Mouse (Mus musculus): ENCODE measurements around the gene Eef1akmt2.

The Eef1akmt2 gene

DNA sequence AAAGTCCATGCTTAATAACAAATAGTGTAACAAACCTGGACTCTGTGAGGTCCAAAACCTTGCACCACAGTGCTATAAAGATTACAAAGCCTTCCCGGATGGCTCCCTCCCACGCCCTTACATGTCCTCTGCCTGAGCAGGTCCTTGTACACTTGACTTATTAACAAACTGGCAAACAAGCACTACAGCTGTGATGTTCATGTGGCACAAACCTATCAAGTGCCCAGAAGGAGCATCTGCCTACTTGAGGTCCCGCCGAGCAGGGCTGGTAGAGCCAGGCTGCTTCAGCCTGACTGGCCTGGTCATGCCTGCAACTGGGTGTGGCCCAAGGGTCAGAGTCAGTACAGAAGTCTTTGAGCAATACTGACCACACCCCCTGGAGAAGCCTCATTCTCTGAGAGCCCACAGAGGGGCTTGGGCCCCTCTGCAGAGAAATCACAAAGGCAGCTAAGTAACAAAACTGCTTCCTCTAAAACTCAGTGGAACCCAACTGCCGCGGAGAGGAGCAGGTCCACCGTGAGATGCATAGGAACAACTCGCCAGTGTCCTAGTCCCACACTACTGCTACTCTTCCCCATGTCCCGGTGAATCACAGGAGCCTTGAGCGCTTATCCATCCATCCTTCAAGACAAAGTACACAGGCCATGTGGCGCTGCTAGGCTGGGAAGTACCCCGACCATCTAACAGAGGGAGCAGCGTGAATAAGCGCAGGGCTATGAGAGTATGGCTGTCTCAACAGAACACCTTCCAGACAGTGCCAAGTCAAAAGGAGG lies 61.8 kb downstream of the Eef1akmt2 start:
- no peak for DNase-seq (ENCODE audit: low spot score in 2 of 2)

DNA sequence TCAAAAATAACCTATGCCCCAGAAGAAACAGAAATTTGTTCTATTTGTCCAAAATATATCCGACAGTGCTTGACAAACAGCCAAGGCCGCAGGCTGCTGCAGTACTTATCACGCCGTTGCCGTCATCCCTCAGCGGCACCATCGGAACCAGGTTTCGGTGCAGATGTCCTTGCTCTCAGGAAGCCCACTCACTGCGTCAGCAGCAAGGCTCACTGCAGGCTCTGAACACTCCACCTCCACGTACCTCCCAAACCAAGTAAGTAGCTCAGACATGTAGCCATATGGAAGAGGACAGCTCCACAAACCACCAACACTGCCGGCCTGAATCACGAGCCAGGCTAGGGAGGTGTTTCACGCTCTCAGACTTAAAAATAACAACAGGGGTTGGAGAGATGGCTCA lies 63.6 kb downstream of the Eef1akmt2 start:
- peak; percentile 60 to 75 for DNase-seq (ENCODE audit: low spot score in 2 of 2)

DNA sequence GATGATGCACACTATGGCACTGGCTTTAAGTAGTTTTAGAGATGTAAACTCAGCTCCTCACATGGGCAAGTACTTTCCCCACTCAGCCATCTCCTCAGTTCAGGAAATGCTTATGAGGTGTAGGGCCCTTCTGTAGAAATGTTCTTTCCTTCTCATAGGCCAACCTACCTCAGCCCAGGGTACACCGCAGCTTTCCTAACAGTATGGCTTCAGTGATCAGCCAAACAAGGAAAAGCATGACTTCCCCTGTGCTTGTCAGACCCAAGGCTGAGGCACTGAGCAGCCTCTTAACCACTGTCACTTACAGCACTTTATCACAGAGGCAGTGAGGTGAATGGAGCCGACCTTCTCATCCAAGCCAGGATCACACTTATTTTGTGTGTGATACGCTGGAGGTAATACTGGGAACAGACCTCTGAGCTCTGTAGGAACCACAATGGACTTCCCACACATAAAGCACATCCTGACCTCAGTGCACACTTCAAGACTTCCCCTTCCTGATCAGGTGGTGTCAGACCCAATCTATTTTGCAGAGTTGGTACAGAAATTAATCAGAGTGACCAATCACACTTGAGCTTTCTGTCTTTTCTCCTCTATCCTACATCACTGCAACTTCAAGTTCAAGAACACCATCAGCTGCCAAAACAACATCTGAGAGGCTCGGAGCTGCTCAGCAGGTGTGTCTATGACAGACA lies 64.8 kb downstream of the Eef1akmt2 start:
- DNase-seq (ENCODE audit: low spot score in 2 of 2), result no peak

DNA sequence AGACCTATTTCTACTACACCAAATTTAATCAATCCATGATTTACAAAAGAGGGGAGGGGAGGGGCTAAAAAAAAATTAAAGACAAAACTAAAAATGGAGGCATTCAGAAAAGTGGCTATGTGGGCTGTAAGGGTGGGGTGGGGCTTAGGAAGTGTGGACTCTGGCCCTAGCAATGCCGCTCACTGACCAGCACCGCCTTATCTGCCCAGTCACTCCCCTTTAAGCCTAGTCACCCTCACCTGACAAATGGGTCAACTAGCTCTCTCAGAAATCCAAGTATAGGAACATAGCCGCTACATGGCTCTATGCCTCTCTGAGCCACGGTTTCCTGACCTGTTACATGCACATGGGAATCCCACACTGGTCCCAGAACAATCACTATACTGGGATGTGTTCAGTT lies 65.5 kb downstream of the Eef1akmt2 start:
- no peak for DNase-seq (ENCODE audit: low spot score in 2 of 2)

DNA sequence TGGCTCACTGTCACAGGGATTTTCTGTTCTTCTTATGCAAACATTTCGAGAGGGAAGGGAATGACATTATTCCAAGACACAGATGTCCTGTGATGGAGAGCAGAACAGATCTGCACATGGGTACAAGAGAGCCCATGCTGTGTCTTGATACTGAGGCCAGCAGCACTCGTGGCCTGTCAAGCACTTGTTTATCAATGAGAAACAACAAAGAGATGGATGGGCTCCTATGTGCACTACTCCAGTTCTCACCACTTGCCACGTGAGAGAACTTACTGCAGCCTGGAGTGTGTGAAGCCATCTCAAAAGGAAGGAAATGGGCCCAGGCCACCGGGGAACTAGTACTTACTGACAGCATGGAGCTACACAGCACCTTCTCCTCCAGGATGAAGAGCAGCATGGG lies 66.0 kb downstream of the Eef1akmt2 start:
- DNase-seq (ENCODE audit: low spot score in 2 of 2), result no peak

DNA sequence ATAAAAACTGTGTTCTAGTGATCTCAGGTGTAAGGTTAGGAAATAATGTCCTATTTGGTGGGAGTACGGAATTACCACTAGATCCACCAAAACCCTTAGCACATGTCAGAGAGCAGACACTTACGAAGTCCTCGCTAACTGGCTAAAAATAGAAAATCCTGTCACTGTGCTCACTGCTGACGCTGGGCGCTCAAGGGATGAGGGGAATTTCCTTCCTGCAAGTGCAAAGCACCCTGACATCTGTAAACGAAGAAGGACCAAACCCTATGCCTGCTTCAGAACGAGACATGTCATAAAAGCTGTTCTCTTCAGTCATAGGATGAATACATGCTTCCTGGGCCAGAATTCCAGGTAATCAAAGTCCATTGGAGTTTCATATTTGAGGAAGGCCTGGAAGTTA lies 66.5 kb downstream of the Eef1akmt2 start:
- no peak for DNase-seq (ENCODE audit: low spot score in 2 of 2)

DNA sequence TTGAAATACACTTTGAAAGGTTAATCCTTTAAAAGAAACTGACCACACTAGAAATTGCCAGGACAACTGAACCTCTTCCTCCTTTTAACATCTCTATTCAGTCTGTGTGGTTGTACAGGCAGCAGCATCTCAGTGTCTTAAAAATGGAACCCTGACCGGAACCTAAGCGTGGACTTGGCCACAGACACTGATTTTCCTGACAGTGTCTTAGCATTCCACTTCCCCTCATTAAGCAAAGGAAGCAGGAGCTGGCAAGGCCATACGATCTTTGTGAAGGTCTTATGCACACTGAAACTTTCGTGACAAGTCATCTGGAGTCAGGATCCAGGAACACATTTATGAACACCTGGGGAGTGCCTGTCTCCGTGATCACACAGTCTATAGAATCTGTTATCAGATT lies 68.4 kb downstream of the Eef1akmt2 start:
- no peak for DNase-seq (ENCODE audit: low spot score in 2 of 2)

DNA sequence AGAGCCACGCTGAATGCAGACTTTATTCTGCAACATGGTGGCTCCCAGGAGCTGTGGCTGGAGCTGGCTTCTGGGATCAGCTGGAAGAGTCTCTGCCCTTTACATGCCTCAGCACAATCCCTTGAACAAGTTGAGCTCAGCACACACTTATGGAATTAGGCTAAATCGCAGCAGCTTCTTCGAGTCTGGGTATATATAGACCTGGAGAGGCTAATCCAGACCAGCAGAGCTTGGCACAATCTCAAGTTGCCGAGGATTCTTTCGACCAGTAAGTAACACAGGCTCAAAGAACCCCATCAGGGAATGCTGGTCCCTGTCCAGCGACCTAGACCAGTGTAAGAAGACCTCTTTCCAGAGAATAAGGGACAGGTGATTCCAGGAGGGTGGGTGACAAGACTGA lies 70.6 kb downstream of the Eef1akmt2 start:
- no peak for DNase-seq (ENCODE audit: low spot score in 2 of 2)

DNA sequence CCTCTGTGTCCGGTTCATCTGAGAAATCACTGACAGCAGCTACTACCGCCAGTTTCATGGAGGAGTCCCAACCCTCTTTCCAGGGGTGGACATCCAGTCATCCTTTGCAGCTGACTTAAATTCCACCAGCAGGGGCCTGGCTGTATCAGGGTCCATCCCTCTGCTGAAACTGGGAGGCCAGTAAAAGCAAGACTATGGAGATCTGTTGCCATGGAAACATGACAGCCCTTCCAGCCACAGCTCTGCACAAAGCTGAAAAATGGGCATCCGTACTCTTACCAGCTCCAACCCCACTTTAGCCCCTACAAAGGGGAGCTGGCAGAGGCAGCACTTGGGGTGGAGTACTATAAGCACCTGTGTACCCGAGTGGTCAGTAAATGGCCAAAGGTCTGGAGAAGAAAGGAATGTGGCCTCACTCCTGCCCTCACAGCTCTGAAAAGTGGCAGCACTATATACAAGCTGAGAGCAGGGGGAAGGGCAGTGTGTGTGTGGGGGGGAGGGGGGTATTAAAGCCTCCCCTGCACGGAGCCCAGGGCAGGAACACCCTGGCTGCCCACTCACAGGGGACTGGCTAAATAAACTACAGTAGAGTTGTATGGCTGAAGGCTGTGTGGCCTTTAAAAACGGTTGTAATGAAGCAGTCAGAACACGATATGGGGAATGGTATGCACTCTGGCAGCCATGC lies 71.2 kb downstream of the Eef1akmt2 start:
- no peak for DNase-seq (ENCODE audit: low spot score in 2 of 2)

DNA sequence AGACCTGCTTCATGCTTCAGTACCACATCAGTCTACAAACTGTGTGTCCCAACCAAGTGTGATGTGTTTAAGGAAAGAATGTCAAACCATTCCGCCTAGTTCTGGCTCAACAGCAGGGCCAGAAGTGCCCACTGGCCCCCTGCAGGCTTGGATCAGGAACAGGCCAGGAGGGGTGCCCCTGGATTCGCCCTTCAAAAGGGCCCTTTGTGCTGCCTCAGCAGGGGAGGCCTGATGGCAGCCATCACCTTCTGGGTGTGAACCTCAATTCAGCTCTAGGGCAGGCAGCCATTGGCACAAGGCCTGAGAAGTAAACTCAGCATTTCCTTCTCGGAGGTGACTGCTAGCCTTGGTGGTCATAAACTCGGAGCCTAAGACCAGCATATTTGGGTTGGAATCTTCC lies 71.9 kb downstream of the Eef1akmt2 start:
- no peak for DNase-seq (ENCODE audit: low spot score in 2 of 2)

DNA sequence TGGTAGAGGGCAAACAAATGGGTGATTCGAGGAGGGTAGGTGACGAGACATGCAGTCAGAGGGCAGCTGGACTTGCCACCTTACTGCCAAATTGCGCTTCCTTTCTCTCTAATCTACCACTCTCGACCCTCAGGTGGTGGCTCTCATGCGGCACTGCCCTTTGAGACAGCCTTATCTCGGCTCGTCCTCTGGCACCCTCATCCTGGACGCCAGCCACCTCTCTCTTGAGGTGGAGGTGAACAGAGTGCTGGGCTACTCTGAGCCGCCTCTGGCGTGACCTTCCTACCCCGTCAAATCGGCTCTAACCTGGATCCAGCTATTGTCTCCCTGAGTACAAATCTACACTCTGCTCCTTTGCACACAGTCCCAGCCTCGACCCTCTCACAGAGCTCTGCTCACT lies 73.8 kb downstream of the Eef1akmt2 start:
- DNase-seq (ENCODE audit: low spot score in 2 of 2), result no peak

DNA sequence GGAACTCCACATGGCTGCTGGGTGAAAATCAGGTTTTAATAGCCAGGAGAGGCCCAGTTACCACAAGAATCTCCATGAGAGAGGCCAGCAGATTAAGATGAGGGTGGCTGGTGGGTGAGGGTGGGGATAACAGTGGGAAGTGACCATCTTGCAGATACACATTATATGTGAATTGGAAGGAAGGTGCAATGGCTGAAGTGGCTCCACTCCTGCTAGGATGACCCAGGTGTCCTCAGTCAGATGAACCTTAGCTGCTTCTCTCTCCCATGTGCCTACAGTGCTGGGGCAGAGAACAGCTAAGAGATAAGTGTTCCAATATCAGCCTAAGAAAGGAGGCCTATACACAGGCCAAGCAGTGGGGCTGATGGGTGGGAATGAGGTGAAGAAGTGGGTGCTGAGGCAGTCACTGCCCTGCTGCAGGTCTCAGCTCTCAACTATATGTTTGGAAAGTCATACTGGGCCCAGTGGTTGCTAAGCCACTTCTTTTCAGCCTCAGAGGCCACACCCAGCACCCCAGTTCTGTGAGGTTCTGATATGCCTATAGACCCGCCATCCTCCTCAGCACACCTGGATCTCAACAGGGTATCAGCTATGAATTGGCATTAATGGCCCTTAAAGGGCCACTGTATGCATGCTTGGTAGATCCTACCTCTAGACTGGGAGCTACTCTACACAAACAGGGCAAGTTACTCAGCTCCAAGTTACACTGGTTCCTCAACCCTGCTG lies 74.6 kb downstream of the Eef1akmt2 start:
- no peak for DNase-seq (ENCODE audit: low spot score in 2 of 2)
